Mouse (Mus musculus) forebrain, embryonic 13.5 days (tissue): ENCODE results near the gene Epha4. TPM values are rescaled to one million over a fixed set of nuclear protein-coding genes. Genes with fewer than 3 reads are reported as not detected.

Source experiments
- ATAC-seq: fragments of 200-750 bp; cut with Nextera tagmentation; 2 replicates; pipeline ENCODE4 v1.8.0; 2017
- H3K27ac ChIP-seq: fragments of 300-500 bp; sonication (generic); 2 replicates; pipeline ENCODE4 v1.5.1; 2015; ENCODE audit warnings: inconsistent platforms, mild to moderate bottlenecking, moderate library complexity
- H3K27me3 ChIP-seq: fragments of 300-500 bp; sonication (generic); 2 replicates; pipeline ENCODE4 v1.6.1; 2015; ENCODE audit warnings: mild to moderate bottlenecking, inconsistent platforms
- H3K36me3 ChIP-seq: fragments of 300-500 bp; sonication (generic); 2 replicates; pipeline ENCODE4 v1.6.1; 2015; ENCODE audit warnings: mild to moderate bottlenecking, inconsistent platforms; ENCODE audit not compliant: poor library complexity, severe bottlenecking
- H3K4me1 ChIP-seq: fragments of 300-500 bp; sonication (generic); 2 replicates; pipeline ENCODE4 v1.6.1; 2015; ENCODE audit warnings: inconsistent platforms
- H3K4me2 ChIP-seq: fragments of 300-500 bp; sonication (generic); 2 replicates; pipeline ENCODE4 v1.6.1; 2015; ENCODE audit warnings: inconsistent platforms, mild to moderate bottlenecking, moderate library complexity
- H3K4me3 ChIP-seq: fragments of 300-500 bp; sonication (generic); 2 replicates; pipeline ENCODE4 v1.5.1; 2015; ENCODE audit warnings: mild to moderate bottlenecking, inconsistent platforms
- H3K9ac ChIP-seq: fragments of 300-500 bp; sonication (generic); 2 replicates; pipeline ENCODE4 v1.6.1; 2015; ENCODE audit warnings: mild to moderate bottlenecking, inconsistent platforms
- H3K9me3 ChIP-seq: fragments of 300-500 bp; sonication (generic); replicated peaks from 2 replicates; pipeline ENCODE4 v1.6.1; 2016; ENCODE audit warnings: inconsistent platforms
- WGBS: fragments of 180-500 bp; shearing (Covaris S2); methylation state at CpG from one replicate; pipeline ENCODE4 v1.1.7; 2015; 5-methylcytosine and 5-hydroxymethylcytosine counted together
- polyA plus RNA-seq: library from polyadenylated mRNA; unstranded; fragments of >200 nt; fragmentation: Nextera tagmentation; extraction: Ambion mirVana; gene quantifications from 2 replicates; pipeline ENCODE4 v1.2.1, GENCODE M21; 2015

The Epha4 gene
- polyA plus RNA-seq, 1 experiment from 2014 or later = 83.6 TPM

- WGBS = 74% methylated on average over 2 of the region's 2 CpGs
- Histone ChIP-seq H3K36me3 (no peaks in the 10 kb centered on the region), H3K9ac (no peak overlapping the region), H3K4me2 (no peak overlapping the region), H3K4me1 (peaks cover 41% of the 10 kb centered on the region), H3K9me3 (no peaks in the 10 kb centered on the region), H3K4me3 (no peak overlapping the region), H3K27ac (no peak overlapping the region), H3K27me3 (no peaks in the 10 kb centered on the region)
- no peak for ATAC-seq
Measured at GRCm38 (mm10) chr1:77523354-77523753, 8.5 kb upstream of the Epha4 start.

- Histone ChIP-seq H3K9ac (peak overlapping the region; percentile 28), H3K9me3 (no peaks in the 10 kb centered on the region), H3K4me1 (peaks cover 40% of the 10 kb centered on the region), H3K4me3 (no peak overlapping the region), H3K27me3 (no peaks in the 10 kb centered on the region), H3K4me2 (peak overlapping the region; percentile 50), H3K27ac (peak overlapping the region; percentile 57), H3K36me3 (no peaks in the 10 kb centered on the region)
- WGBS = 9% methylated on average over 16 of the region's 17 CpGs
- ATAC-seq = peak; percentile 63; the same call in 1 of the 2 replicates
Measured at GRCm38 (mm10) chr1:77521640-77522539, 7.0 kb upstream of the Epha4 start.

- H3K9me3 ChIP-seq = no peaks in the 10 kb centered on the region
- WGBS = 84% methylated on average over 3 of the region's 3 CpGs
- H3K36me3 ChIP-seq = no peaks in the 10 kb centered on the region
- H3K27ac ChIP-seq = no peak overlapping the region
- H3K9ac ChIP-seq = no peak overlapping the region
- no peak overlapping the region for H3K4me2 ChIP-seq
- H3K27me3 ChIP-seq = no peaks in the 10 kb centered on the region
- peaks cover 34% of the 10 kb centered on the region for H3K4me1 ChIP-seq
- no peak overlapping the region for H3K4me3 ChIP-seq
- ATAC-seq = no peak
Measured at GRCm38 (mm10) chr1:77518715-77519114, 3.8 kb upstream of the Epha4 start.

GRCm38 (mm10) chr1:77516203-77516991 lies 1.5 kb upstream of the Epha4 start:
- peaks cover 28% of the 10 kb centered on the region for H3K4me1 ChIP-seq
- H3K27ac ChIP-seq = peak overlapping the region; percentile 82
- no peaks in the 10 kb centered on the region for H3K27me3 ChIP-seq
- peak overlapping the region; percentile 95 for H3K4me2 ChIP-seq
- under 1% methylated on average over 36 of the region's 36 CpGs for WGBS
- no peaks in the 10 kb centered on the region for H3K9me3 ChIP-seq
- peak overlapping the region; percentile 90 for H3K9ac ChIP-seq
- no peaks in the 10 kb centered on the region for H3K36me3 ChIP-seq
- ATAC-seq = peak; percentile 52
- H3K4me3 ChIP-seq = peak overlapping the region; percentile 87

GRCm38 (mm10) chr1:77515651-77515981 lies 728 bp upstream of the Epha4 start:
- peak overlapping the region; percentile 95 for H3K4me2 ChIP-seq
- H3K4me1 ChIP-seq = peaks cover 28% of the 10 kb centered on the region
- H3K4me3 ChIP-seq = peak overlapping the region; percentile 87
- H3K36me3 ChIP-seq = peaks cover 3% of the 10 kb centered on the region; the same call in 1 of the 2 replicates
- no peaks in the 10 kb centered on the region for H3K9me3 ChIP-seq
- ATAC-seq = peak; percentile 2
- peak overlapping the region; percentile 82 for H3K27ac ChIP-seq
- H3K9ac ChIP-seq = peak overlapping the region; percentile 90
- WGBS = 1% methylated on average over 12 of the region's 12 CpGs
- no peaks in the 10 kb centered on the region for H3K27me3 ChIP-seq

GRCm38 (mm10) chr1:77514325-77514962 lies 444 bp downstream of the Epha4 start:
- Histone ChIP-seq H3K4me1 (peaks cover 39% of the 10 kb centered on the region), H3K9ac (peak overlapping the region; percentile 90), H3K4me3 (peak overlapping the region; percentile 87), H3K27ac (peak overlapping the region; percentile 95), H3K4me2 (peak overlapping the region; percentile 95), H3K27me3 (no peaks in the 10 kb centered on the region), H3K36me3 (peaks cover 9% of the 10 kb centered on the region), H3K9me3 (no peaks in the 10 kb centered on the region)
- 0% methylated on average over 45 of the region's 45 CpGs for WGBS
- no peak; the same call in none of the 2 replicates for ATAC-seq

GRCm38 (mm10) chr1:77513959-77514324 lies 946 bp downstream of the Epha4 start:
- no peak for ATAC-seq
- Histone ChIP-seq H3K4me2 (peak overlapping the region; percentile 95), H3K36me3 (peaks cover 12% of the 10 kb centered on the region), H3K4me3 (peak overlapping the region; percentile 87), H3K9me3 (no peaks in the 10 kb centered on the region), H3K27me3 (no peaks in the 10 kb centered on the region), H3K4me1 (peaks cover 44% of the 10 kb centered on the region), H3K9ac (peak overlapping the region; percentile 90), H3K27ac (peak overlapping the region; percentile 95)
- 0% methylated on average over 9 of the region's 9 CpGs for WGBS

GRCm38 (mm10) chr1:77513411-77513941 lies 1.4 kb downstream of the Epha4 start:
- H3K4me3 ChIP-seq = peak overlapping the region; percentile 87
- H3K27me3 ChIP-seq = no peaks in the 10 kb centered on the region
- WGBS = 1% methylated on average over 27 of the region's 27 CpGs
- H3K9ac ChIP-seq = peak overlapping the region; percentile 90
- ATAC-seq = peak; percentile 28
- H3K4me2 ChIP-seq = peak overlapping the region; percentile 95
- no peaks in the 10 kb centered on the region for H3K9me3 ChIP-seq
- peaks cover 49% of the 10 kb centered on the region for H3K4me1 ChIP-seq
- H3K36me3 ChIP-seq = peaks cover 12% of the 10 kb centered on the region
- H3K27ac ChIP-seq = peak overlapping the region; percentile 95

- ATAC-seq = no peak
Measured at GRCm38 (mm10) chr1:77512431-77513195, 2.3 kb downstream of the Epha4 start.

GRCm38 (mm10) chr1:77512059-77512407 lies 2.9 kb downstream of the Epha4 start:
- Histone ChIP-seq H3K27ac (peak overlapping the region; percentile 95), H3K9ac (peak overlapping the region; percentile 90), H3K4me2 (peak overlapping the region; percentile 95), H3K27me3 (no peaks in the 10 kb centered on the region), H3K36me3 (peaks cover 15% of the 10 kb centered on the region), H3K4me1 (peaks cover 59% of the 10 kb centered on the region), H3K9me3 (no peaks in the 10 kb centered on the region), H3K4me3 (peak overlapping the region; percentile 87)
- no peak for ATAC-seq
- 0% methylated on average over 4 of the region's 4 CpGs for WGBS

More at GRCm38 (mm10) chr1:77512431-77513195, 2.3 kb downstream of the Epha4 start:
- H3K4me2 ChIP-seq = peak overlapping the region; percentile 95
- peak overlapping the region; percentile 90 for H3K9ac ChIP-seq
- H3K36me3 ChIP-seq = peaks cover 12% of the 10 kb centered on the region
- H3K4me3 ChIP-seq = peak overlapping the region; percentile 87
- H3K9me3 ChIP-seq = no peaks in the 10 kb centered on the region
- no peaks in the 10 kb centered on the region for H3K27me3 ChIP-seq
- WGBS = 0% methylated on average over 20 of the region's 20 CpGs
- peak overlapping the region; percentile 95 for H3K27ac ChIP-seq
- peaks cover 57% of the 10 kb centered on the region for H3K4me1 ChIP-seq
